Mouse (Mus musculus) yolk sac, embryonic 10.5 days (tissue): ENCODE measurements around the gene Stx8.

Source experiments
- DNase-seq: peaks from one replicate; pipeline ENCODE4 v3.0.0-alpha.2; 2017; ENCODE audit warnings: low spot score

Gene Stx8

GRCm38 (mm10) chr11:68145066-68145585 lies 179.1 kb downstream of the Stx8 start:
- no peak for DNase-seq

GRCm38 (mm10) chr11:68145586-68146455 lies 179.8 kb downstream of the Stx8 start:
- no peak for DNase-seq

- DNase-seq = no peak
Observed at GRCm38 (mm10) chr11:68146456-68146851, 180.5 kb downstream of the Stx8 start.

- DNase-seq = no peak
Observed at GRCm38 (mm10) chr11:68150938-68151337, 184.9 kb downstream of the Stx8 start.

DNA sequence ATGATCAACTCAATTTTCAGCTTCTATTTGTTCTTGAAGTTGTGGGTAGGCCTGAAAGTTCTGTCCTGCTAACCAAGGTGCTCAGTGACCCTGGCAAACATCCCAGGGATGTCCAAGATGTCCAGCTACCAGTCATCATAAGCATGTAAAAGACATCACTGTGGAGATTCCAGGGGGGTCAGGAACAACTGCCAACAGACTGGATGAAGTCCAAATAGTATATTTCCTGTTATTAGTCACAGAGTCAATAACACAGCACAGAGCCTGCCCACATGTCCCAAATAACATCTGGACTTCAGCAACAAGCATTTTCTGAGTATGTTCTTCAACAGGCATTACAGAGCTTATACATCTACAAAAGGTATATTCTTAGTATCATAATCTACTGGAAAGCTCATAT lies 189.8 kb downstream of the Stx8 start:
- no peak for DNase-seq

DNA sequence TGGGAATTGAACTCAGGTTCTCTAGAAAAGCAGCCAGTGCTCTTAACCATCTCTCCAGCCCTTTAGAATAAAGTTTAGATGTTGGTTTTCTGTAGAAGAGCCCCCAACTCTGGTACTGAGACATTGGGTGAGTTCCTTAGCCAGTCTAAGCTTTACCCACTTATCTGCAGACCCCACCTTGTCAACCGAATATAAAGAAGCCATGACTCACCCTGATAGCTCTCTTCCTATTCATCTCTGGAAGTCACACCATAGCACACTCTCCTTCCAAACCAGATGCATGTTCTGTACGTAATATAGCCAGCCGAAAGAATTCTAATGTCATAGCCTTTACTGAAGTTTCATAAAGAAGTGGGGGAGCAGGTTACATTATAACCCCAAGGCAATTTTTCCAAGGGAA lies 192.2 kb downstream of the Stx8 start:
- DNase-seq = no peak

DNA sequence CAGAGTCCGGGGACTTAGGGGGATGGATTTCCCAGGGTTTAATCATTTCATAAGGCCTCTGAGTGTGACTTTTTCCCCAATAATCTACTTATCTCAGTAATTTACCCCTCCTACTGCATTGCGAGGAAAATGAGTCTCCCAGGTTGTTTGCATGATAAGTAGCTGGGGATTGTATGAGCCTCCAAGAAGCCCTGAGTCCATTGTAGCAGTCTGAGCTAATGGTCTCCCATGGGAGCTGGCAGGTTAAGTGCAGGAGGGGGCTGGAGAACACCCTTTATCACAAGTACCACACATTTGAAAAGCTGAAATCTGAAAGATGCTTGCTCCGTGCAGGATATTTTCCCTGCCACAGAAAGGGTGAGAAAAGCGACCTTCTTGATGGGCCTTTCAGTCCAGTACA lies 193.9 kb downstream of the Stx8 start:
- no peak for DNase-seq

DNA sequence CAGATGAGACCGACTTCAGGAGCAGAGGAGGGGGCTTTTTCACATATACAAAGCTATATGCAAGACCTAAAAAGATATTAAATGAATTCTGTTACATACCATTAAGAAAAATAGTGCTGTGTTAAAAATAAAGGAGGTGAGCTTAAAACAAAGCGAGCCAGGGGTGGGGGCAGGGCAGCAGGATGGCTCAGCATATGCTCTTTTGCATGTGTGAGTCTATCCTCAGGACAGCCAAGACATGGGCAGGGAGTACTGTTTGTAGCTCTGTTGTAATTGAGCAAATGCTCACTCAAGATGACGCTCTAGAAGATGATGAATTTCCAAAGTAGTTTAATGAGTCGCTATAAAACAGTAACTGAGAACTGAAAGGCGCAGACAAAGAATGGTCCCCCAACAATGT lies 198.4 kb downstream of the Stx8 start:
- no peak for DNase-seq

GRCm38 (mm10) chr11:68168427-68168826 lies 202.4 kb downstream of the Stx8 start:
- DNase-seq = no peak

GRCm38 (mm10) chr11:68171973-68172647 lies 206.1 kb downstream of the Stx8 start:
- DNase-seq = no peak

GRCm38 (mm10) chr11:68172648-68173045 lies 206.7 kb downstream of the Stx8 start:
- DNase-seq = no peak

DNA sequence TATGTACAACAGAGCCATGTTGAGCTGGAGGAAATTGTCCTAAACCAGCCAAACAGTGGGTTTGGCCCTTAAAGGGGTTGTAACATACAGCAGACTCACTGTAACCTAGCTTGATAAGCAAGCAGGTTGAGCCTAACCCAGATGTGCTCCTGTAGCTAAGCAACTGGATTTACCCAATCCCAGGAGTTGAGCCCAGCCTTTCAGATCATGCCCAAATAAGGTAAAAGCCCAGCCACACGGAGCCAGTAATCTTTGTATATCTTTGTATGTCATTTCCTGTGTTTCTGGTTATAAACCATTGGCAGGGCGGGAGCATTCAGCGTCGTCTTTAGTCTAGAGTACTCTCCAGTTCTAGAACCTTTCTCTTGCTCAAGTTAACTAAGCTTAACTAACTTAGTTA lies 210.6 kb downstream of the Stx8 start:
- no peak for DNase-seq

GRCm38 (mm10) chr11:68177415-68177814 lies 211.4 kb downstream of the Stx8 start:
- DNase-seq = no peak

DNA sequence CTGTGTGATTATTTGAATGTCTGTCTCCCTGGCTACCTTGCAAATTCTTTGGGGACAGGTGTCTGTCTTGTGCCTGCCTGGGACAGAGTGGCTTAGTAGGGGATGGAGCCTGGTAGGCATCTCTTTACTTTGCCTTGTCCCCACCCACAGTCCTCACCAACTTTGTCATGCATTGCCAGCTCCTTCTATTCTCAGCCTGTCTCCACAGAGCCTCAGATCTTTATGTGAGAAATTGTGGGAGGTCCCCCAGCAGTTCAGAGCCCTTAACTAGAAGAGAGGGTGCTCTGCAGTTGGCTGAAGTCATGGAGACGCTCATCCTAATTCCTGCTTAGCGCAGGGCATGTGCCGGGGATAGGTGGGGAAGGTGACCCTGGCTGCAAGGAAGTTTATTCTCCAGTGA lies 219.7 kb downstream of the Stx8 start:
- DNase-seq = no peak

- DNase-seq = no peak
Observed at GRCm38 (mm10) chr11:68187242-68187641, 221.2 kb downstream of the Stx8 start.

DNA sequence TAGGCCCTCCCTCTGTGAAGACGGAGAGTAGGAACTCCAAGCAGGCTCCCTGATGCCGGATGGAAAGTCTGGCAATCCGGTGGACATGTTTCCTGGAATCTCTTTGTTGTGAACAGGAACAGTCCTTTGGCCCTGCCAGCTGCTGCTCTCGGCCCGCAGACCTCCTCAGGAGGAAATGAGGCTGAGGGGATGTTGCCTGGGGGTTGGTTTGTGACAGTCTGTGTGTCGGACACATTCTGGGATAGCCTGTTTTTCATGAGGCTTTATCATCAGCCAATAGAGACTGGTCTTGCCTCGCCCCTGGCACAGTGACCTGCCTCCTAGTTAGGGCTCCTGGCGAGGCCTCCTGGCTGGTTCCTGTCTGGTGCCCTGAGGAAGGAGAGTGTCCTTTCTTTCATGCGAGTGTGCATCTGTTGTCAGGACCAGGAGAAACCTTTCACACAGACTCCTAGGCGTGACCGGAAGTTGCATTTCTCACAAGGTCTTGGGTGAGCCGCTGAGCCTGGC lies 222.8 kb downstream of the Stx8 start:
- DNase-seq = peak; percentile 30

- DNase-seq = no peak
Observed at GRCm38 (mm10) chr11:68190849-68191248, 224.9 kb downstream of the Stx8 start.

- DNase-seq = no peak
Observed at GRCm38 (mm10) chr11:68195168-68195567, 229.2 kb downstream of the Stx8 start.

GRCm38 (mm10) chr11:68195693-68196176 lies 229.7 kb downstream of the Stx8 start:
- no peak for DNase-seq

GRCm38 (mm10) chr11:68196566-68196965 lies 230.6 kb downstream of the Stx8 start:
- no peak for DNase-seq

DNA sequence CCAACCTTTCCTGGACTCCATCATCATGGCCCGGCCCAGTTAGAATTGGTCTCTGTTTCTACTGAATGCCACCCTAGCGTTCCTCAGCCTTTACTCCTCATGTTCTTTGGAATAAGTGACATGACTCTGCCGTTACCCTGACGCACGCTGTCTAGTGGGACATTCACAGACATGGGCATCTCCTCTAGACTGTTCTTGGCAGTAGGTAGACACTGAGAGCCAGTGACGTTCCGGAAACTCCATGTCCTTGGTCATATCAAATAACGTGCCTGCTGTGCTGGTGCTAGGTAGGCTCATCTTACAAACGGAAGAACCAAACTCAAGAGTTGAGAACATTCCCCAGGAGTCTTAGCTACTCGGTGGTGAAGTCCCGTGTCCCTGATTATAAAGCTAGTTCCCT lies 231.5 kb downstream of the Stx8 start:
- DNase-seq = no peak

- no peak for DNase-seq
Observed at GRCm38 (mm10) chr11:68198696-68199095, 232.7 kb downstream of the Stx8 start.

DNA sequence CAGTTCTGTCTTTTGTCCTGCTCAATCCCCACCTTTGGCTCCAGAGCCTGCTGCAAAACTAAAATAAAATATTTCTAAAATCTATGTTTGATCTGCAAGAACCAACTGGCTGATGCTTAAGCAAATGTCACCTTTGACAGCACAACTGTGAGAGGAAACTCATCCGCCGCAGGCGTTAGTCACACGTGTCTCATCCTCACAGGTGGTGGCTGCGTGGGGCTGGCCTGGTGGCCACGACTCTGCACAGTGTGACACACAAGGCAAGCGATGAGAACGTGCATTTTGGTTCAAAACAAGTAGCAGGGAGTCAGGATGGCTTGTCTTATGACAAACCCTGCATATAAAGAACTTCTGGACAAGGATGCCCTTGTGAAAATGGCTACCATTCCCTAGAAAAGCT lies 233.1 kb downstream of the Stx8 start:
- DNase-seq = no peak
